Mouse (Mus musculus) brain, embryonic 14.5 days (tissue): ENCODE measurements at regions not wholly inside any gene's neighbourhood (a gene's known extent, or its start where the extent isn't known, plus 50 kb on each side); places are given as distances from the start of the nearest gene placed in this dataset.

ENCODE experiments used
- DNase-seq: peaks from one replicate; pipeline ENCODE4 v3.0.0-alpha.2; 2011; ENCODE audit warnings: low read depth
- CTCF ChIP-seq: fragments of 200-500 bp; IDR thresholded peaks from 2 replicates; pipeline ENCODE4 v1.5.1; 2012; ENCODE audit warnings: inconsistent platforms, mild to moderate bottlenecking, moderate library complexity, borderline replicate concordance; ENCODE audit not compliant: insufficient read depth, insufficient read length; ENCODE audit errors: extremely low read depth
- POLR2A ChIP-seq: fragments of 200-500 bp; IDR thresholded peaks from 2 replicates; pipeline ENCODE4 v1.6.1; 2012; ENCODE audit warnings: mild to moderate bottlenecking, inconsistent platforms, borderline replicate concordance; ENCODE audit not compliant: poor library complexity, insufficient read depth, insufficient read length, severe bottlenecking; ENCODE audit errors: extremely low read depth

- TF ChIP-seq POLR2A, result no peak
- no peak for TF ChIP-seq CTCF
- DNase-seq, result peak; percentile 56
These were observed 713.3 kb upstream of the Pom121l12 start for GRCm38 (mm10) chr11:13885775-13886174.

- no peak for DNase-seq
- no peak for TF ChIP-seq CTCF
- no peak for TF ChIP-seq POLR2A
These were observed 705.8 kb upstream of the Pom121l12 start for GRCm38 (mm10) chr11:13893301-13893700.
